Mouse (Mus musculus) v-Abl transformed pro-B cells (cell line): Measurements from ENCODE around the gene Atcay.

Experiments used
- in situ Hi-C, 2 experiments: fragments of 400-800 bp; cut with MboI; formaldehyde crosslinking; loops; one replicate each; pipeline ENCODE4 v1.15.1; 2025; ENCODE audit not compliant: unreplicated experiment in 2 of 2

The Atcay gene

DNA sequence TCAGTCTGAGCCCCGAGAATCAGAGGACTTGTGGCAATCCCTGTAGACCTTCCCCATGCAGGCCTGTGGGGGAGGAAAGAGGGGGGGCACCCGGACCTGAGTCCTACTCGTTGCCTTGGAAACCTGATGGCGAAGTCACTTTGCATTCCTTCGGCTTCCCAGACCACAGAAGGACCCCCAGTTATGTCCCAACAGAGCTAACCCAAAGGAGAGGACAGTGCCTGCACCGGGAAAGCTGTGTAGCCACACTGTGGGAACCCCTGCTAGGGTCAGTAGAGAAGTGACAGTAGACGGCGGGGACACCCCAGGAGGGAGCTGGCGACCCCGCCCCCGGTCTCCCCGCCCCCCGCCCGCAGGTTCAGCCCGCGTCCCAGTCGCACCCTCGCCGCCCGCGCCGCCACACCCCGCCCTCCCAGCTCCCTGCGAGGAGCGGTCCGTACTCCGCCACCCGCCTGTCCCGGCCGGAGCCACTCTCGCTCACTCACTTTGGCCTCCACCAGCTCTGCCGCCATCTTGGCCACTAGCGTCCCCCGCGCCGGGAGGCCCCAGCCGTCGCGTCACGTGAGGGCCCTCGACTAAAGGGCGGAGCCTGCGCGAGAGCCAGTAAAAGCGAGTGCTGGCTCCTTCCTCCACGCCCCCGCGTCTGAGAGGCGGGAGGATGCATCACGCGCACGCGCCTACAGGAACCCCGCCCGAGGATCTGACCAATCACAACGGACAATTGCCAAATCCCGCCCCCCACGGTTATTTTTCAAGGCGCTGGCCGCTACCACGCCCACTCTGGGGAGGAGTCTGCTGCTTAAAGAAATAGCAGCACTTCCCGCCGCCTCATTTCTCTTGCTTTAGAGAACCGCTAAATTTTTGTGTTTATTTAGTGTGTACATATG, 63.2 kb downstream of the Atcay start, which contains the start of gene Pias4:
TSS of gene Pias4 (minus strand) at position 724 of the 887 bp plus-strand sequence.
- in situ Hi-C loops, result loop anchor here in 1 of 2 experiments (5.0 kb wide), 1 partner anchor 35 kb away; no protein-coding TSS in a partner anchor

DNA sequence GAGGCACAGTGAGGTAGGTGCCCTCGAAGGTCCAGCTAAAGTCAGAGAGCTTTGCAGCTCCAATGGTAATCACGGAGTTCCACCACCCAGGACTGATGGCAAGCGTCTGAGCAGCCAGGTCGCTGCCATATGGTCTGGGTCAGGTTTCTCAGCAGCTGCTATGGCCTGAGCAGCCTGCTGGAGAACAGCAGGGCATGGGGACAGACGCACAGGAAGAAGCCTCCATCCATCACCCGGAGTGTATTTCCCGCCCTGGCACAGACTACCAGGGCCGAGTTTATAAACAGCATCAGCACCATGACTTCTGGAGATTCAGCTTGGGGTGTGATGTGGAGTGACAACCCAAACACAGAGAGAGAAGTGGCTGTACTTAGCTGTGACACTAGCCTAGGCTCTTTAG, 65.5 kb downstream of the Atcay start:
- in situ Hi-C loops, result loop anchor here in 1 of 2 experiments (5.0 kb wide), 1 partner anchor 33 kb away; no protein-coding TSS in a partner anchor

DNA sequence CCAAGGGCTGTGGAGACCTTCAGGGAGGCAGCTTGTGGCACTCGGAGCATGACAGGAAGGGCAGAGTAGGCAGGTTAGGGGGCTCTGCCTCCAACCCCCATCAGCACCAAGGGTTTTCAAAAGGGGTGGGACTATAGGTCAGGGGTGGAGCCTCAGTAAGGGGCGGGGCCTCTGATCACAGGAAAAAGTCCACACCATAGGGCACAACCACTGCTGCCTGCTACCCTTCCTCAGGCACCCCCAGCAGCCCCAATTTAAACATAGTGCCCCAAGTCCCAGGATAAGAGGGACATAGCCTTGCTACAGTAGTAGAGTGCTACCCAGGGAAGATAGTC, 68.3 kb downstream of the Atcay start:
- in situ Hi-C loops, result no loop called here

DNA sequence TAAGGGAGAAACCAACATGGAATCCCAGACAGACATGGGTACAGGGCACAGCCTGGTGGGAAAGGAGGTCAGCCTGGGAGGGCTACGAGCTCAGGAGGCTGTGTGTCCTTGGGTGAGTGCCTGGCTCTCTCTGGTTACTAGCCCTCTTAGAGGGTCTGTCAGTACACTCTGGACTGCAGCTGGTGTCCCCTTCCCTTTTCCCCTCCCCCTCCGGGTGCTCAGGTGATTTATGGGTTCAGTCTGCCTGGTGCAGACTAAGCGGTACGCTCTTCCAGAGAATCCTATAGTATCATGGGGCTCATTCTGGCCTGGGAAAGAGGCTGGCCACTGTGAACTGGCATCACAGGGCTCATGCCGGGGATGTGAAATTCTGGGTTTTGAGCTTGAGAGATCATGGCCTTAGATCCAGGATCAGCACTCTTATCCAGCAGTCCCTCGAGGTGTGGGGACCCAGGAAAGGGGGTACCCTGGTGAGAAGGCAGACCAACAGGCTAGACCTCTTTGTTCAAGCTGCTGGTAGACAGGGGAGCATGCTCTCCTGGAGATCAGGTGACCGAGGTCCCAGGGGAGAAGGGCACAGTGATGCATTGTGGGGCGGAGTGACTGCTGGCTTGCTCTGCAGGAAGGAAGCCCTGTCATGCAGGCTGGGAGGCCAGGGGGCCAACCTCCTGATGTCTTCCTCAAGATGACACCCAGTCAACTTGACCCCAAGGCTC, 68.9 kb downstream of the Atcay start:
- in situ Hi-C loops, result no loop called here

DNA sequence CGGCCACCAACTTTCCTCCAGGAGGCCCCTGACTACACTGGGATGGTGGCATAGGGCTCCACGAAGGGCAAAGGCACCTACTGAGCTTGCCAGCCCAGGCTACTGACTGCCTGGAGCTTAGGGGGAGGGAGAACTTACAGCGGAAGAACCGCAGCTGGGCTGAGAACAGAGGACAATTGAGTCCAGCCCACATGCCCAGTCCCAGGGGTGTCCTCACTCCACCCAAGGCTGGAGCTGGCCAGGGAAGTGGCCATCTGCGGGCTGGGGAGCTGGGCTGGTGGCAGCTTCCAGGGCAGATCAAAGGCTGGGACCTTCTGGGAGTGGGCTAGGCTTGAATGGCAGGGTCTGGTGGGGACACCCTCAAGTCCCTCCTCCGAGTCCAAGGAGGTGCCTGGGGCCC, 75.9 kb downstream of the Atcay start:
- in situ Hi-C loops, result no loop called here
